Mouse (Mus musculus) induced T-regulatory cell, adult 2 months (primary cell): Measurements from ENCODE around the gene Gm49321.

ENCODE experiments used
- DNase-seq: peaks from one replicate; pipeline ENCODE4 v3.0.0-alpha.2; 2012; ENCODE audit warnings: low read depth

Gene Gm49321

GRCm38 (mm10) chr12:73937353-73937752 is at the start of gene Gm49321:
Gene Gm49321 (plus strand): TSS chr12:73937653.
- DNase-seq: no peak

DNA sequence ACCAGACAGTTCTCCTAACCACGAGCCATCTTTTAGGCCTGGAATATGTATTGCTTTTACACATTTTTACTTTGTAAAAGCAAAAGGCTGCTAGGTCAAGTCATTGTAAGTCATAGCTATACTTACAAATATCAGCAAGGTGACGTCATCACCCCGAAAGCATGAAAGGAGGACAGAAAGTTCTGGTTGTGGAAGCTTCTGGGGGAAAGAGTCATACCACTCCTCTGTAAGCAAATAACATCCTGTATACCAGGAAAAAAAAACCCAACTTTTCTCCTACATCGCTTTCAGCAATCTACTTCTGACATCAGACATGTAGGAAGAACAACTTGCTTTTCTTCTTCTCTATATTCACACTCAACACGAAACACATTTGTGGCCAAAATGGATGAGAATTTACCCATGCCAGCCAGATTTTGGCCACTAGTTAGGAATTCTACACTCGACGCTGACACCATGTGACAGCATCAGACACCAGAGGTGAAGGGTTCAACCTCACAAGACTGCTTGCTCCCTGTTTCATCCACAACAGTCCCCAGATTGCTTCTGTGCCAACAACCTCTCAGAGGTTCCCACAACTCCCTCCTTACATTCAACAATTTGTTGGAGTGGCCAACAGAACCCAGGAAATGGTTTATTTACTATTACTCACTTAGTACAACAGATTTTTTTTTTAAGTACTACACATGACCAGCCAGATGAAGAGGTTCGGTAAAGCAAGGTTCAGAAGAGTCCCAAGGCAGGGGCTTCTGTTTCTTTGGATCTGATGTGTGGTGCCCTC is 49.3 kb upstream of the Gm49321 start:
- DNase-seq: peak; percentile 88

DNA sequence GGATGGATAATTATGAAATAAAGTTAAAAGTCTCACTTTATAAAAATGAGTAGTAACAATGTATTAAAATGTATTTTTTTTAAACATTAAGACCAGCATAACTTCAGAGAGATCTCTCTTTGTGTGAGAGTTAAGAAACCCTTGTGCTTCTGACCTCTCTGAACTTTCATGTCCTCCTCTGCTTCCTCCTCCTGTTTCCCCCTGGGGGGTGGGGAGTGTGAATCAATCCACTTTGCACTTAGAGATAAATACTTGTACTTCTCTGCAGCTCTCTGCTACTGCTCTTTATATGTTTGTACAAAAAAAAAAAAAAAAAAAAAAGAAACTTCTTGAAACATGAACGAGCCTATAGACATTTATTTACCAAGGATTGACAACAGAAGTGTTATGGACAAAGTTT is 47.9 kb upstream of the Gm49321 start:
- DNase-seq: peak; percentile 59

DNA sequence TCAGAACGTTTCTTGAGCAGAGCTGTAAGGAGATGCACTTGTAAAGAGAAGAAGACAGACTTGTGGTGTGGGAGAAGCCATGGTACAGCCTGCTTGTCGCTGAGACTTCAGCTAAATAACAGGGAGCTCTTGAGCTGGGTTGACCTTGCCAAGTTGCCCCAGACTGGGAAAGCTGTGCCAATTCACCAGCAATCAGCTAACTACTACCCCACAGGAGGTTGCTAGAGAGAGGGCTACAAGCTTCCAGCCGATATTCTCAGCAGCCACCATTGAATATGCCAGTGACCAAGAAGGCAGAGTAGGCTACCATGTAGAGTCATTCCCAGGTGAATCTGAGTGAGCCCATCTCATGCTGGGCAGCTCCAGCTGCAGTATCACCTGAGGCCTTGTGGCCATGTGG is 47.4 kb upstream of the Gm49321 start:
- no peak for DNase-seq

GRCm38 (mm10) chr12:73892616-73893015 is 44.8 kb upstream of the Gm49321 start:
- no peak for DNase-seq

DNA sequence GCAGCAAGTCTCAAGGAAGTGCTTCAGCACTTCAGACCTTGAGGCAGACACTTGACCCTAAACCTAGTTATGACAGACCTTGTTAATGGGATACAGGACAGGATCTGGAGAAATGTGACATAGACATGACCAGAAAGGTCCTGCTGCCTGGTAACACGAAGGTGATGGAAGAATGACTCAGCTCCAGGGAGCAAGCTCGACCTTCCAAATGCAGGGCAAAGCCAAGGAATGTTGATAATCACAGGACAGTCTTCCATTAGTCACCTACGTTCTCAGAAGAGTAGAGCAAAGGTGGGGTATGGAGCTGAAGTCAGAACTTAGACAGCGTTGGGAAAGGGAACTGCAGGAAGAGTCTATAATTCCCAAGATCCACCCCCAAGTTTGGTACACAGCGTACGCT is 42.6 kb upstream of the Gm49321 start:
- no peak for DNase-seq

DNA sequence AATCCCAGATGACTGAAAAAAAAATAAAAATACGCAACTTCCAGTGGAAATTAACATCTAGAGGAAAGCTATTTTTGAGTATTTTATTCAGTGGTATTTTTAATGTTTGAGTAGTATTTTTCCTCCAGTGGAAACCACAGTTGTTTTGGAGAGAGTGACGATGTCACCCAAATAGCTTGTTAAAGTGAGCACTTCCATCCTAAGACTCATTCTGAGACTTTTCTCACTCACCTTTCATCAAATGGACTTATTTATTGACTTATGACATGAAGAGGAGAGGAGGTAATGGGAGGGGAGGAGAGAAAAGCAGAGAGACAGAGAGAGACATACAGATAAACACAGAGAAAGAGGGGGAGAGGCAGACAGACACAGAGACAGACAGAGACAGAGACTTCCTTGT is 41.8 kb upstream of the Gm49321 start:
- peak; percentile 50 for DNase-seq

DNA sequence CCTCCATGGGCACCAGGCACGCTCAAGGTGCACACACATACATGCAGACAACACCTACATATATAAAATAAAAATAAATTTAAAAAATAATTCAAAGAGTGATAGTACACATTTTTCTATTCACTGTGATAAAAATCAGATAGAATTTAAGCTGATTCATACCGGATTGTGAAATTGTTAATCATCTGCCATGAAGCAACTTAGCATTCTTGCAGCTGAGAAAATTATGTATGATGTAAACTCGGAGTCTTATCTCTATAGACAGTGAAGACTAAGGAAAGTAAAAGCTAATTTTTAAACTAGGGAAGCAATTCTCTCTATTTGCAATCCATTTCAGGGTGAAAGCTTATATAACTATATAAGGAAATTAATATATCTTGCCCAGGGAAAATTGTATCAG is 41.0 kb upstream of the Gm49321 start:
- no peak for DNase-seq

- DNase-seq: no peak
Measured at GRCm38 (mm10) chr12:73898281-73898680, 39.2 kb upstream of the Gm49321 start.

- peak; percentile 80 for DNase-seq
Measured at GRCm38 (mm10) chr12:73904133-73904934, 33.1 kb upstream of the Gm49321 start.

GRCm38 (mm10) chr12:73905041-73905440 is 32.4 kb upstream of the Gm49321 start:
- no peak for DNase-seq

DNA sequence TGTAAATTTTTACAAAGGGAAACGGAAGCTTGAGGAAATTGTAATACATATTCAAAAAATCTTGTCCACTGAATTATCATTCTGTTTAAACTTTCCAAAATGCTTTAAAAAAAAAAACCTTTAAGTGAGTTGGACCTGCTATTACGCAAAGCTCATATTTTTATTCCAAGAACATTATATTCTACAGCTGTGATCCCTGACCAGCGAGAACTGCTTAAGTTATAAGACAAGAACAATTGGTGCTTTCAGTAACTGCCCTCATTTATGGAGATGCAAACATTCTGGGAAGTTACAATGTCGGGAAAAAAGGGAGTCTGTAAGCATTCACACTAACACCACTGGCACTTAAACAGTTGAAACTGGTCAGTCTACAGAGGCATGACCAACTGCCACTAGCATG is 31.9 kb upstream of the Gm49321 start:
- DNase-seq: no peak

DNA sequence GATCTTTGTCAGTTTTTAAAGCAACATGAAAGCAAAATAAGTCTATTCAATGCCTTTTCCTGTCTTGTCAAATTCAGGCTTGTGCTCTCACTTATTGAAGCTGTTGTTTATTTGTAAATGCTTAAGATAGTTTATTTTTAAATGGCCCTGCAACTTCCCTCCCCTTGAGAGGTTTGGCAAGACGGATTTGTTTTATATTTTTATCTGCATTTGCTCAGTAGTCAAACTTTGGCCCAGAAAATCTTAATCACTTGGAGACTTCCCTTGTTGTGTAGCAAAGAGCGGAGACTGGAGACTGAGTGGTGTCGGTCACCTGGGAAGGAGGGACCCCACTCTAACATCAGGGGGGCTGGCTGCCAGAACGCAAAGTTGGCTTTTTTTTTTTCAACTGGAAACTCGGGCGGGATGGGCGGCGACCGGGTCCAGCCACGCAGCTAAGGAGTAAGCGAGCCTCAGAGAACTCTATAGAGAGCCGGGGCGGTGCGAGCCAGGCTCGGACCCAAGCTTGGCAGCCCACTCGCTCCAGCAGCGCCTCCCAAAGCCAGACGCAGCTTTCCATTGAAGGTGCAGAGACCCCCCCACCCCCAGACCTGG is 30.3 kb upstream of the Gm49321 start:
- DNase-seq: no peak

DNA sequence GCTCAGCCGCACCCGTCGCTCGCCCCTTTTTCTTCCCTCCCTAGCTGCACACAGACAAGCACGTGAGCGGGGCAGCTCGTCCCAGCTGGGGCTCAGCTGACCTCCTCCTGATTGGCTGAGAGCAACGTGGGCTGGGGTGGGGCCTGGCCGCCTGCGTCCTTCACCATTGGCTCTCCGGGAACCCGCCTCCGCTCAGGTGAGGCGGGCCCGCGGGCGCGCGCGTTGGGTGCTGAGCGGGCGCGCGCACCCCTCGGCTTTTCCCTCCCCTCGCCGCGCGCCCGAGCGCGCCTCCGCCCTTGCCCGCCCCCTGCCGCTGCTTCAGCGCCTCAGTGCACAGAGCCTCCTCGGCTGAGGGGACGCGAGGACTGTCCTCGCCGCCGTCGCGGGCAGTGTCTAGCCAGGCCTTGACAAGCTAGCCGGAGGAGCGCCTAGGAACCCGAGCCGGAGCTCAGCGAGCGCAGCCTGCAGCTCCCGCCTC is 29.7 kb upstream of the Gm49321 start:
- peak; percentile 98 for DNase-seq

DNA sequence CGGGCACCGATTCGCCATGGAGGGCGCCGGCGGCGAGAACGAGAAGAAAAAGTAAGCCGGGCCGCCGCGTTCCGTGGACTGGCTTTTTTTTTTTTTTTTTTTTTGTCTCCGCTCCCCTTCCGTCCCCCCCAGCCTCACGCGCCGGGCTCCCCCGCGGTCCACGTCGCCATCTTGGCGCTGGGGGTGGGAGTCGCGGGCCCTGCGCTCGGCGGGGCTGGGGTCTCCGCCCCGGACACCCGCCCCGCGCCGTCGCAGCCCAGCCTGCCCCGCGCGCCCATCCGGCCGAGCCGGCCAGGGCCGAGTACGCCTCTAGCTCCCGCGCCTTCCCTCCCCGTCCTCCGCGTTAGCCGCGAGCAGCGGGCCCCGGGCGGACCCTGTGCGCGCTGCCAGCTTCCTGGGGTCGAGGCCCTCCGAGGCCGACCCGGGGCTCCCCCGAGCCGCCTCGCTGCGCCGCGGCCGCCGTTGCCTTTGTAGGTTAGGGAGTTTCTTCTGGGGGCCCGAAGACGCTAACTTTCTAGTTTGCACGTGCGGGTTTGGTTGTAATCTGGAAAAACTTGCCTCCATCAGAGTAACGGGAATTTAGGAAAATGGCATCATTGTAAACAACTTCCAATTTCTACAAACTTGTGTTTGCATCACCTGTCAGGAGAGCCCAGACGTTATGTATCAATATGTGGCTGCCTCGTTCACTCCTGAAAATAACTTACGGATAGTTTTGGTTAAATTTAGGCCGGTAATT is 29.0 kb upstream of the Gm49321 start:
- no peak for DNase-seq

DNA sequence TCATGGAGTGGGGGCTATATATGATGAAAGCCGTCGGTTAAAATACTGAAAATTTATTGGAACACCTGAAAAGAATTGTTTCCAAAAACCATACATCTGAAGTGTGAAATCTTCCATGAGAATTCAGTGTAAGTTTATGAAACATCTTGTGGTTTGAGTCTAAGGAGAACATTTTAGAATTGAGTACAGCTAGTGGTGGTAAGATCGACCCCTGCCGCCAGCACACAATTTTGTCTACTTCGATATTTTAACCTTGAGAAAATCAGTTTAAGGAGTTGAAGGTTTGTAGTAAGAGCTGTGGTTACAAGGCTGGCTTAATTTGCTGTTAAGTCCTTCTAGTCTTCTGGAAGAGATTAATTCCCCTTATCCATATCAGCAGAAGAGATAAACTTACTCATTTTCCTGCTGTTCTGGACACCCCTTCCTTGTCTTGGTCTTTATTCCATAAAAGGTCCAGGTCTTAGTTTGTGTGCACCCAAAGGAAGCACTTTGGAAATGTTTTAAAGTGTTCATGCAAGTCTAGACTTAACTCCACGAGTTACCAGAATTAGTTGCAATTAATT is 28.4 kb upstream of the Gm49321 start:
- DNase-seq: peak; percentile 60

DNA sequence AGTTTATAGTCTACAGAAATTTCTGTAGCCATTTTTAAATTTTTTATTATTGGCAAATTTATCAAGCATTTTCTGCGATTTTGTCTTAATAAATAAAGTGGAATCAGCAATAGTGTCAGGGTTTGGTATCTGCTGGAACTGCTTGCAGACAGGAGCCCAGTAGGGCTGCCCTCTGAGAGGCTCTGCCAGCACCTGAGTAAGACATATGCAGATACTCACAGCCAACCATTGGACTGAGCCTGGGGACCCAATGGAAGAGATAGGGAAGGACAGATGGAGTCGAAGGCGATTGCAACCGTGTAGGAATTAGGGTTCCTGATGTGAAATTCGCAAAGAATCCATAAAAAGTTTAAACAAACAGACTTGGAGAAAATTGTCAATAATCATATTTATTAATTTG is 19.0 kb upstream of the Gm49321 start:
- no peak for DNase-seq

DNA sequence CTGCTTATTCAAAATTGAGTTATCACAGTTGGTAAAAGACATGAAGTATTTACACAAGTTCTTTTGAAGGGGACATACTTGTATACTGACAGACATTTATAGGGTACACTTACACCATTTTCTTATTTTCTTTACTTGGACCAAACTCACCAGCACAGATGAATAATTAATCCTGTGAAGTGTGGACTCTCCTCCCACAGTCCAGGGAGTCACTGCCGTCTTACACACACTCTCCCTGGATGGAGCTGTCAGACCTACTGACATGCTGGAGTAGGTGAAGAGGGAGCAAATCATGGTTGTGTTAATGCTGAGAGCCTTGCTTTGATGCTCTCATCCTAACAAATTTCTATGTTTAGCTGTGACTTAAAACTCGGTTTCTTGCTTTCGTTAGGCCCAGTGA is 7.2 kb upstream of the Gm49321 start:
- DNase-seq: no peak

- peak; percentile 87 for DNase-seq
Measured at GRCm38 (mm10) chr12:73931274-73931673, 6.2 kb upstream of the Gm49321 start.

DNA sequence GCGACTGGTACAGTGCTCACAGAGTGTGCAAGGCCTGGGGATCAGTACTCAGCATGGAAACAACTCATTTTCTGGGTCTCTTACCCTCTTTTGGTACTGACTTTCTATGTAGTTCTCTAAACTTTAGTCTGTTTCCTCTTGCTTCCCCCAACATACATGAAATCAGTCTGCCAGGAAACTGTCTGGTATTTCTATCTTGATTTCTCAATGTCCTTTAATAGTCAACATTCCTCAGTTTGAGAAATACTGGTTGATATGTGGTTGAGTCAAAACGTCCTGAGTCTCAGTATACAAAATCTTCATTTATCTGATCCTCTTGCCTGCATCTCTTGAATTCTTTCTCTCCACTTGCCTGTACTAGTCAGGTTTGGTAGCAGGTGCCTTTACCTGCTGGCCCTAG is 2.9 kb upstream of the Gm49321 start:
- DNase-seq: no peak

- DNase-seq: no peak
Measured at GRCm38 (mm10) chr12:73939542-73939941, 2.1 kb downstream of the Gm49321 start.

- no peak for DNase-seq
Measured at GRCm38 (mm10) chr12:73948415-73948814, 11.0 kb downstream of the Gm49321 start.
